Mouse (Mus musculus) neutrophil, adult 5-6 weeks (primary cell): Measurements from ENCODE around the gene Vmn1r200. TPM values are rescaled to one million over a fixed set of nuclear protein-coding genes. Genes with fewer than 3 reads are reported as not detected.
"Not testable (repeated sequence)": the region's sequence is repeated elsewhere in the genome, so short reads cannot be mapped to it uniquely, and the experiment has no call there.

Source experiments
- ATAC-seq: fragments of 151-379, 151-347 bp; 2 replicates; pipeline ENCODE4 v1.8.0; 2017; ENCODE audit warnings: mild to moderate bottlenecking, moderate TSS enrichment; ENCODE audit not compliant: insufficient number of reproducible peaks, poor library complexity, low FRiP score, severe bottlenecking; ENCODE audit errors: extremely low read depth
- total RNA-seq: library from RNA; stranded (forward); fragments of 200-1000 nt; gene quantifications from 2 replicates; pipeline ENCODE4 v1.2.3, GENCODE M21; 2017

The Vmn1r200 gene
- total RNA-seq, result not detected in 2 replicates

DNA sequence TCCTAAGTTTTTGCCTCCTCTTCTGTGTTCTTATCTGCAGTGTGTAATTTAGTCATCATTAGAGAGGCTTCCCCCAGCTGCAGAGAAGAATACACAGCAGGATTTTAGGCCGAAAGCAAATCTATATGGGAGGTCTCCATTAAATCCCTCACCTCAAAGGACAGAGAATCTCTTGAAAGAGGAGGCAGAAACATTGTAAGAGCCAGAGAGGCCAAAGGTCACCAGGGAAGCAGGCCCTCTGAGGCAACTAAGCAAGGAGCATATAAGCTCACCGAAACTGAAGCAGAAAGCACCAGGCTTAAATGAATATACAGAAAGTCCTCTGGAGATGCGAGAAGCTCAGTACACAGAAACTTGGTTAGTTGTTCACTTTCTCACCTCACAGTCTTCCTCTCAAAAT is at the start of gene Vmn1r200:
Gene Vmn1r200, plus strand, starts transcription at position 301 of the 400 bp plus-strand sequence.
- ATAC-seq, result no peak

- ATAC-seq, result no peak
Measured at GRCm38 (mm10) chr13:22350064-22350463, 40.1 kb upstream of the Vmn1r200 start, which contains the start of gene Vmn1r198. Gene Vmn1r198, plus strand, starts transcription at chr13:22350364.

- ATAC-seq, result no peak
Measured at GRCm38 (mm10) chr13:22350813-22351212, 39.4 kb upstream of the Vmn1r200 start.

DNA sequence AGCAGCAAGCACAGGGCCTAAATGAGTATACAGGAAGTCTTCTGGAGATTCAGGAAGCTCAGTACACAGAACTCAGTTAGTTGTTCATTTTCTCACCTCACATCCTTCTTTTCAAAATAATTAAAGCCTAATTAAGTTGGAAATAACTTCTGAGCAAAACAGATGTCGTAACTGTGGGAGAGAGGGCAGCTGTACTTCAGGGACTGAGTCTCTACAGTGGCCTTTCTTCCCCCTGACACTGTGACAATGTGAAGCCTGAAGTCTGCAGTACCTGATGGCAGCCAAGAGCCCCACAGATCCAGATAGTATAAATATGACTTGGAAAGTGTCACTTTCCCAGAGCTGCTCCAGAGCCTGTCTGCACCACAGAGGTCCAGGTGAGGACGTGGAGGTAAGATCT is 10.7 kb upstream of the Vmn1r200 start, which contains the start of gene Vmn1r199:
Gene Vmn1r199, plus strand, starts transcription at position 301 of the 400 bp plus-strand sequence.
- no peak for ATAC-seq

DNA sequence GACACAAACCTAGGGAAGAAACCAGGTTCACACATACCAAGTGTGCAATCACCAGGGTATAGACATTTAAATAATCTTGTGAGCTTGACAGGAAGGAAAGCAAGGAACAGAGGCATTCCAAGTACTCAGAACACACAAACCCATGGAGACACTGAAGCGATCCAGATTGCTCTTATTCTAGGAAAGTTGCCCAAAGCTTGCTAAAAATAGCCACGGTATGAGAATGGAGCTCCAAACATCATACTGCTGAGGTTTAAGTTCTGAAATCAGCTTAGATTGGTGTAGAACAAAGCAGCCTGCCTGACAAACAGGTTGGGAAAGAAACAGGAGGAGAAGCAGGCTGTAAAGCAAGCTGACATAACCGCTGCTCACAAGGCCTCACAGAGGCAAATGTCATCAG is 9.0 kb upstream of the Vmn1r200 start:
- ATAC-seq, result not testable (repeated sequence)

DNA sequence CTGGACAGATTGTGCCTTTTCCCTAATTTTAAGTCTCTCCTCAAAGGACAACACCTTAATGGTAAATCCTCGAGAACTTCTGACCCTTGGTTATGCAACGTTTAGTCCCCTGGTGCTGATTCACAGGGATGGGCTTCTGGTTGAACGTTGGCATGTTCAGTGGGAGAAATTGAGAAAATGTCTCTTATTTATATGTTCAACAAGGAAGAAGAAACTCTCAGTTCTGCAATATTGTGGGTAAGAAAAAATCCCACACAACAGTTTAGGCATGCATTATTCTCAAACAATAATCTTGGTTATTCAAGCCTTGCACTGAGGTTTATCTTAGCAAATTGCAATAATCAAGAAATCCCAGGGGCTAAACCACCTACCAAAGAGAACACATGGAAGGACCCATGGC is 6.8 kb upstream of the Vmn1r200 start:
- ATAC-seq, result no peak

- ATAC-seq, result no peak
Measured at GRCm38 (mm10) chr13:22387050-22387449, 3.1 kb upstream of the Vmn1r200 start.

DNA sequence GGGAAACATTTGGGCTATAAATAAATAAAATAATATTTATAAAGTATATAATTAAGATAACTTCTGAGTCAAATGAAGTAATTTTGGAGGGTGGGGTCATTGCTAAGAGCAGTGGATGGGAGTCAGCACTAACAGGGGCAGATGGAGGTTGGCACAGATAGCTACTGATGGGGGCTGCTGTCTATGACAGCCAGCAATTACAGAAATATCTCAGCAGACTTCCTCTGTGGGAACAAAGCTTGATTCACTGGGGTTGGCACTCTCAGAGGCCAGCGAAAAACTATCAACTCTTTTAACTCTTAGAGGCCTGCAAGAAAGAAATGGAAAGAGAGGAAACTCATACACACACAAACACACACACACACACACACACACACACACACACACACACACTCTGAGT is 12.8 kb downstream of the Vmn1r200 start:
- ATAC-seq, result no peak

Other genes with a start within 250 kb of the Vmn1r200 start
- gene Vmn1r191, start 206.4 kb upstream of the Vmn1r200 start, total RNA-seq, result not detected in 2 replicates
- 0.12 TPM in 1 of 2 replicates, not detected in the other for gene Vmn1r192, start 199.2 kb upstream of the Vmn1r200 start, total RNA-seq
- 0.12 TPM in 1 of 2 replicates, not detected in the other for gene Vmn1r193, start 167.2 kb upstream of the Vmn1r200 start, total RNA-seq
- gene Vmn1r194, start 146.2 kb upstream of the Vmn1r200 start, total RNA-seq, result 0.93 TPM in 1 of 2 replicates, not detected in the other
- gene Vmn1r195, start 119.9 kb upstream of the Vmn1r200 start, total RNA-seq, result not detected in 2 replicates
- gene Vmn1r196, start 100.5 kb upstream of the Vmn1r200 start, total RNA-seq, result not detected in 2 replicates
- not detected in 2 replicates for gene Vmn1r197, start 65.8 kb upstream of the Vmn1r200 start, total RNA-seq
- gene Vmn1r198, start 40.0 kb upstream of the Vmn1r200 start, total RNA-seq, result 0.12 TPM in 2 replicates
- not detected in 2 replicates for gene Vmn1r199, start 10.6 kb upstream of the Vmn1r200 start, total RNA-seq
- gene Vmn1r201, start 81.5 kb downstream of the Vmn1r200 start, total RNA-seq, result not detected in 2 replicates
- not detected in 2 replicates for gene Vmn1r202, start 115.0 kb downstream of the Vmn1r200 start, total RNA-seq
- 0.25 TPM in 1 of 2 replicates, not detected in the other for gene Vmn1r203, start 127.7 kb downstream of the Vmn1r200 start, total RNA-seq
- not detected in 2 replicates for gene Vmn1r204, start 162.8 kb downstream of the Vmn1r200 start, total RNA-seq
- not detected in 2 replicates for gene Vmn1r205, start 202.6 kb downstream of the Vmn1r200 start, total RNA-seq
- not detected in 2 replicates for gene Vmn1r206, start 233.9 kb downstream of the Vmn1r200 start, total RNA-seq